Mouse (Mus musculus) frontal cortex, postnatal 36 days (tissue): Measurements from ENCODE around the gene Lin7a.

Source experiments
- DNase-seq, 2 experiments: peaks; one replicate each; pipeline ENCODE4 v3.0.0; 2022; ENCODE audit warnings: low spot score in 2 of 2

Lin7a gene

GRCm38 (mm10) chr10:107271321-107272130, at the start of gene Lin7a:
Gene Lin7a, plus strand, starts transcription at chr10:107271686.
- peak; percentile 47 to 57 for DNase-seq

GRCm38 (mm10) chr10:107221726-107222125, 49.8 kb upstream of the Lin7a start:
- no peak for DNase-seq

GRCm38 (mm10) chr10:107222406-107223185, 48.9 kb upstream of the Lin7a start:
- no peak for DNase-seq

GRCm38 (mm10) chr10:107223186-107223440, 48.4 kb upstream of the Lin7a start:
- DNase-seq, result no peak

GRCm38 (mm10) chr10:107223821-107224220, 47.7 kb upstream of the Lin7a start:
- DNase-seq, result no peak

- DNase-seq, result no peak
Observed at GRCm38 (mm10) chr10:107224596-107225330, 46.7 kb upstream of the Lin7a start.

- no peak for DNase-seq
Observed at GRCm38 (mm10) chr10:107225331-107225835, 46.1 kb upstream of the Lin7a start.

GRCm38 (mm10) chr10:107225871-107226270, 45.6 kb upstream of the Lin7a start:
- no peak for DNase-seq

- no peak for DNase-seq
Observed at GRCm38 (mm10) chr10:107227901-107228300, 43.6 kb upstream of the Lin7a start.

- DNase-seq, result no peak
Observed at GRCm38 (mm10) chr10:107228776-107229175, 42.7 kb upstream of the Lin7a start.

- no peak for DNase-seq
Observed at GRCm38 (mm10) chr10:107229416-107229815, 42.1 kb upstream of the Lin7a start.

- no peak for DNase-seq
Observed at GRCm38 (mm10) chr10:107230081-107230850, 41.2 kb upstream of the Lin7a start.

GRCm38 (mm10) chr10:107230851-107231130, 40.7 kb upstream of the Lin7a start:
- no peak for DNase-seq

GRCm38 (mm10) chr10:107231421-107232010, 40.0 kb upstream of the Lin7a start:
- DNase-seq, result no peak

- no peak for DNase-seq
Observed at GRCm38 (mm10) chr10:107232491-107233110, 38.9 kb upstream of the Lin7a start.

- no peak for DNase-seq
Observed at GRCm38 (mm10) chr10:107233221-107233620, 38.3 kb upstream of the Lin7a start.

- peak in 1 of 2 experiments; percentile 6 for DNase-seq
Observed at GRCm38 (mm10) chr10:107233825-107234224, 37.7 kb upstream of the Lin7a start.

- no peak for DNase-seq
Observed at GRCm38 (mm10) chr10:107234421-107235400, 36.8 kb upstream of the Lin7a start.

- no peak for DNase-seq
Observed at GRCm38 (mm10) chr10:107235496-107235895, 36.0 kb upstream of the Lin7a start.

- DNase-seq, result no peak
Observed at GRCm38 (mm10) chr10:107236211-107236610, 35.3 kb upstream of the Lin7a start.
